Mouse (Mus musculus) spleen, adult 2 months (tissue): ENCODE data around the gene Tepsin. TPM values are rescaled to one million over a fixed set of nuclear protein-coding genes. Genes with fewer than 3 reads are reported as not detected.

Source experiments
- DNase-seq, 2 experiments: peaks; one replicate each; pipeline versions ENCODE4 v3.0.0 to v3.0.0-alpha.2; 2012 to 2021; ENCODE audit warnings: low spot score in 2 of 2, low read depth in 1 of 2
- H3K27ac ChIP-seq: fragments of 200-500 bp; 2 replicates; pipeline ENCODE4 v1.5.1; 2012; ENCODE audit warnings: low read length, inconsistent platforms; ENCODE audit not compliant: insufficient read depth
- H3K27me3 ChIP-seq: fragments of 200-500 bp; 2 replicates; pipeline ENCODE4 v1.6.1; 2012; ENCODE audit warnings: mild to moderate bottlenecking, moderate library complexity, low read length, inconsistent platforms; ENCODE audit not compliant: control insufficient read depth, insufficient read depth
- H3K36me3 ChIP-seq: fragments of 200-500 bp; 2 replicates; pipeline ENCODE4 v1.6.1; 2012; ENCODE audit warnings: mild to moderate bottlenecking, low read length, inconsistent platforms; ENCODE audit not compliant: control insufficient read depth, insufficient read depth
- H3K4me1 ChIP-seq: fragments of 200-500 bp; 2 replicates; pipeline ENCODE4 v1.6.1; 2011; ENCODE audit warnings: inconsistent platforms; ENCODE audit not compliant: control insufficient read depth, insufficient read depth, insufficient read length
- H3K4me3 ChIP-seq: fragments of 200-500 bp; 2 replicates; pipeline ENCODE4 v1.5.1; 2011; ENCODE audit warnings: mild to moderate bottlenecking, inconsistent platforms; ENCODE audit not compliant: insufficient read depth, insufficient read length; ENCODE audit errors: extremely low read depth
- CTCF ChIP-seq: fragments of 200-500 bp; IDR thresholded peaks from 2 replicates; pipeline ENCODE4 v1.5.1; 2011; ENCODE audit warnings: mild to moderate bottlenecking, inconsistent platforms; ENCODE audit not compliant: insufficient read depth, insufficient read length, insufficient replicate concordance; ENCODE audit errors: extremely low read depth
- POLR2A ChIP-seq: fragments of 200-500 bp; IDR thresholded peaks from 2 replicates; pipeline ENCODE4 v1.6.1; 2011; ENCODE audit warnings: low read depth, low read length, inconsistent platforms
- WGBS: fragments of 180-500 bp; shearing (Covaris S2); methylation state at CpG from one replicate; pipeline ENCODE4 v1.1.7; 2018; 5-methylcytosine and 5-hydroxymethylcytosine counted together
- polyA plus RNA-seq: library from polyadenylated mRNA; depleted of rRNA; stranded (reverse); fragments of >200 nt; gene quantifications from 2 replicates; pipeline ENCODE4 v1.2.3, GENCODE M21; 2012

Gene Tepsin
- polyA plus RNA-seq, 1 experiment: 34.3 TPM

DNA sequence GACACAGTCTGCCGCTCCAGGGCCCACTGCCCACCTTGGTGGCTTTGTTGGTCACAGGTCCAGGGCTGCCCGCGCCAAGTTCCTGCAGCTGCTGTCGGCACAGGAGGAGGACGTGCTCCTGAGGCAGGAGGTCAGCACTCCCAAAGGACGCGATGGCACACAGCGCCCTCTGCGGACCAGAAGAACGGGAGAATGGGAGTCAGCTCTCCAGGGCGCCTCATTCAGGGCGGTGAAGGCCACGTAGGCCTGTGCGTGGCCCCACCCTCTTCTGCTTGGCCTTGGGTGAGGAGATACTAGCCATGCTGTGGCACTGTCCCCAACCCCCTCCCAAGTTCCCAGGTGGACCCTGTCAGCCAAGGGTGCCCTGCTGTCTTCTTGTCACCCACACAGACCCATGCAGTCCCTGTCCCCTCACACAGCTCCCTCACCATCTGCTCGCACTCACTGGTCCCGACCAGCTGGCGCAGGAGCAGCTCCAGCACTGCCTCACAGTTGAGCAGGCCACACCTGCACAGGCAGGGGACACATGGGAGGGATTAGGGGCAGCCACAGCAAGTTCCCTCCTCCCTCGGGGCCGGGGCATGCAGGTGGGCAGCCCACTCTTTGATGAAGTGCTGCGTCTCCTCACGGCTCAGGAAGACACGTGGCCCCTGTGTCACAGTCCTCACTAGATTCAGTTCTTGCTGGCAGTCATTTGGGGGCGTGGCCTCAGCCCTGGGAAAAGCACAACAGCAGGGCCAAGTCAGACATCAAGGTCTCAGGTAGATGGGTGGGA is 5.5 kb downstream of the Tepsin start:
- Histone ChIP-seq H3K36me3 (peaks cover 40% of the 10 kb centered on the region), H3K27me3 (no peaks in the 10 kb centered on the region), H3K4me1 (peaks cover 6% of the 10 kb centered on the region; the same call in 1 of the 2 replicates), H3K27ac (no peak overlapping the region), H3K4me3 (no peak overlapping the region)
- TF ChIP-seq POLR2A (no peak), CTCF (no peak)
- 78% methylated on average over 23 of the region's 23 CpGs for WGBS
- no peak for DNase-seq

DNA sequence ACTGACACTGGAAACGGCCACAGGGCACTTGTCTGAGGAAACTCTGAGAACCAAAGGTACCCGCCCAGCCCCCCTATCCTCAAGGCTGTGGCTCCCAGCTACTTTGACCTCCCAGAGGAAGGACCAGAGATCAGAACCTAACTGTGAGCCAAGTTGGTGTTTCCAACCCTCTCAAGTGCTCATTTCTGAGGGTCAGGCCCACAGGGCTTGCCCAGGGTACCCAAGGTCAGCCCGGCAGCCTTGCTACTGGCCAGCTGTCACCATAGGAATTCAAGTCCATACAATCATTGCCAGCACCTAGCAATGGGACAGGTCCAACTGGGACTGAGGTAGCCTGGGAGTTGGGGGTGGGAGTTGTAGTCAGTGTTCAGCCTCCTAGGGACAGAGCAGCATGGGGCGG is 7.9 kb downstream of the Tepsin start:
- TF ChIP-seq CTCF (no peak), POLR2A (no peak)
- WGBS: 92% methylated on average over 4 of the region's 4 CpGs
- Histone ChIP-seq H3K4me3 (no peak overlapping the region), H3K27me3 (no peaks in the 10 kb centered on the region), H3K27ac (no peak overlapping the region), H3K4me1 (peaks cover 9% of the 10 kb centered on the region; the same call in 1 of the 2 replicates), H3K36me3 (peaks cover 40% of the 10 kb centered on the region)
- no peak for DNase-seq

DNA sequence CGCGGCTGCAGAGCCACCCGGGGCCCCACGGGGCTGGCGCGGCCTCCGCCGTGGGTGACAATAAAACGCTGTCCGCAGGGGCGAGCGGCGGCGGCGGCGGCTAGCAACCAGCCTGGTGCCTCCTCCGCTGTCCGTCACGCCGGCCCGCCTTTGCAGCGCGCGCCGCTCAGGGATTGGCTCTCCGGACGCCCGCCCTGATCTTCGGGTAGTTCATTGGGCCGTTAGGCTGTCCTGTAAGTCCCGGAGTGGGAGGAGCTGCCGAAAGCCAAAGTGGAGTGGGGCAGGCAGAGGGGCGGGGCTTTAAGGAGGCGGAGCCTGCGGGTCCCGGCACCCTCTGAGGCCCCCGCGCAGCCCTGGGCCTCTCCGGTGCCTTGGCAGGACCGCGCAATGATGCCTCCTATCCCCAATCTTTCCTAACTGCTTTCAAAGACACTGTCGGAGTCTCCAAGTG is 11.8 kb downstream of the Tepsin start, which contains the start of gene Cep131:
Gene Cep131 (minus strand): TSS at position 126 of the 451 bp plus-strand sequence.
- Histone ChIP-seq H3K36me3 (peaks cover 6% of the 10 kb centered on the region; the same call in 1 of the 2 replicates), H3K4me3 (peak within 1 kb of the TSS; percentile 90), H3K27ac (0 out of 2 replicates have a peak within 1 kb of the TSS, but pooled peaks have one; percentile 3), H3K4me1 (peaks cover 9% of the 10 kb centered on the region; the same call in 1 of the 2 replicates), H3K27me3 (no peaks in the 10 kb centered on the region)
- DNase-seq: peak; percentile 92 to 98
- TF ChIP-seq POLR2A (no peak; the same call in 1 of the 2 replicates), CTCF (no peak)
- 0% methylated on average over 41 of the region's 42 CpGs for WGBS

DNA sequence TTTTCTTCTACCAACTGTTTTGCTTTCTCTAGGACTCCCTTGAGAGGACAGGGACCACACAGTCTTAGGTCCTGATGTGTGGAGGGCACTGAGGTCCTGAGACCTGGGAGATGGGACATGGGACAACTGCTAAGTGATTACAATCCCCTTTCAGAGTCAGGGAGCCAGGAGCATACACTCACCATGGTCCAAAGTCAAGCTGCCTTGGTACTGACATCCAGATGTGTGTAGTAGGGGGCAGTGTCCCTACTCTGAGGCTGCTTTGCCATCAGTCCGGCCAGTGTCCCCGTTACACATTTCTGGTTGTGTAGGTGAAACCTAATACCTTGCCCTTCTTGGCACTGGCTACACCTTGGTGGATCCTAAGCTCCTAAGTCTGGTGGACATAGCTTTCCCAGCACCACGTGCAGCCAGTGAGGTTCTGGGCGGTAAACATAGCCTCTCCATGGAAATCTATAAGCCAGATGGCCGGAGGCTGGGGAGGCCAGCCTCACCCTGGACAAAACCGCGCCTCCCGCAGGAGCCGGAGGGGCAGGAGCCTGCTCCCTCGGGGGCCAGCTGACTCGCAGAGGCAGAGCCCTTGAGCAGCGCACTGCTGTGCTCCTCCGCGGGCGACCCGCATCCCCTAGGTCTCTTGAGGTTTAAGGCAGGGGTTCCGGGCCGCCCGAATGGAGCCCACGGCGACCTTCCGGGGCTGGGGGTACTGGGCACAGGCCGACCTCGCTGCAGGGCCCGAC is 12.5 kb downstream of the Tepsin start:
- DNase-seq: peak in 1 of 2 experiments; percentile 13
- Histone ChIP-seq H3K27me3 (no peaks in the 10 kb centered on the region), H3K36me3 (no peaks in the 10 kb centered on the region; the same call in 1 of the 2 replicates), H3K27ac (0 out of 2 replicates have a peak overlapping the region, but pooled peaks have one; percentile 3), H3K4me3 (peak overlapping the region; percentile 90), H3K4me1 (peaks cover 9% of the 10 kb centered on the region; the same call in 1 of the 2 replicates)
- TF ChIP-seq CTCF (no peak), POLR2A (no peak)
- WGBS: 1% methylated on average over 25 of the region's 25 CpGs

DNA sequence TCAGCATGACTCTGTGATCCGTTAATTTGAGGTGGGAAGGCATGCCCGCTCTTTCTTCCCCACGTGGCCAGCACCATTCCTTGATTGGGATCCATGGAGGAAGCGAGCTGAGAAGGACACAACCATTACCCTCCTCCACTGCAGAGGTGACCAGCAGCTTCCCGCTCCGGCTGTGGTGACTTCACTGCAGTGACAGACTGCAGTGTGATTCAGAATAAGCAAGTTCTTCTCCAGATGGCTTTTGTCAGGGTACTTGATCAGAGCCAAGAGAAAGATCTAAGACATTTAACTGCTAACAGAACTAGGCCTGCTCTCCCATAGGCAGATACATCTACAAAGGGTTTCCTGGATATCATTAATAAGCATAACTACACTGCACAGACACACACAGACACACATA is 18.2 kb downstream of the Tepsin start:
- no peak for DNase-seq
- no peaks in the 10 kb centered on the region for H3K27me3 ChIP-seq
- WGBS: 94% methylated on average over 6 of the region's 6 CpGs
- no peak for TF ChIP-seq CTCF
- peaks cover 4% of the 10 kb centered on the region; the same call in 1 of the 2 replicates for H3K36me3 ChIP-seq
- no peak overlapping the region for H3K27ac ChIP-seq
- no peaks in the 10 kb centered on the region for H3K4me1 ChIP-seq
- no peak overlapping the region for H3K4me3 ChIP-seq

DNA sequence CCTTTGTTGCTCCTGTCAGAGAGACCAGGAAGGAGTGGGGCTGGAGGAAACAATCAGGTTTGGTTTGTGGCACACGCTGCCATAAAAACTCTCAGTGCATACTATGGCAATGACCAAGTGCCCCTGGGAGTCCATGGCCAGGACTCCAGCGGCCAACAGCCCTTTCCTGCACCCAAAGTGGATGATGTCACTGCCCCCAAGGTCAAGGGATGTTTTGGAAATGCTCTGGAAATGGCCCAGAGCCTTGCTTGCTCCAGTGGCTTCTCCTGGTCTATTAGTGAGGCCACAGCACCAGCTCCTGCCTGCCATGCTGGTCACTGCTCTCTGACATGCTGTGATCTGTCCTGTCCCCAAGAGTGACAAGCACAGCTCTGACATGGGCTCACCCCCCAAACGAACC is 22.3 kb downstream of the Tepsin start:
- H3K27me3 ChIP-seq: no peaks in the 10 kb centered on the region
- no peak for TF ChIP-seq POLR2A
- no peak for TF ChIP-seq CTCF
- H3K4me1 ChIP-seq: no peaks in the 10 kb centered on the region
- no peak overlapping the region for H3K27ac ChIP-seq
- H3K4me3 ChIP-seq: no peak overlapping the region
- no peak for DNase-seq
- peaks cover 6% of the 10 kb centered on the region for H3K36me3 ChIP-seq
- WGBS: 79% methylated on average over 3 of the region's 3 CpGs
